Comparison of ENCODE assay signal across 31 mouse cellular contexts in genomic region chr19:60165417-60165816, GRCm38 (mm10).
DNase-seq lines count a peak whose midpoint lies in the region; ATAC-seq and TF ChIP-seq lines count a peak whose summit lies in the region.
"Had no signal": no experiment of that assay in that cellular context is flagged by ENCODE, and none has a peak within 500 bp of the region (broad histone marks: within the 10 kb centered on the region; RNA-seq: fewer than 3 reads in every experiment).

No protein-coding gene starts in this region.

- 0 out of 2 replicates have a peak overlapping the region, but pooled peaks have one; percentile 25 for H3K27ac ChIP-seq in forebrain, embryonic 10.5 days
- no peak overlapping the region for H3K27ac ChIP-seq in forebrain, embryonic 11.5 days (ENCODE audit: low read depth, low read length)
- H3K27ac ChIP-seq in spleen, adult 2 months (ENCODE audit: insufficient read depth, low read length): peak overlapping the region; percentile 33; the same call in 1 of the 2 replicates
- no peak overlapping the region for H3K27ac ChIP-seq in bone marrow macrophage, adult 2 months (ENCODE audit: insufficient read depth, low read depth, low read length)
- H3K27ac ChIP-seq: embryonic facial prominence, embryonic 10.5 days; embryonic facial prominence, embryonic 15.5 days; heart, adult 2 months; heart, embryonic 13.5 days; hindbrain, embryonic 14.5 days; layer of hippocampus, adult 2 months; liver, embryonic 12.5 days had no signal

- DNase-seq in forebrain, embryonic 10.5 days (ENCODE audit: extremely low spot score, low spot score): no peak
- DNase-seq in forebrain, embryonic 11.5 days (ENCODE audit: low spot score): no peak
- no peak for DNase-seq in spleen, adult 2 months (ENCODE audit: low read depth in 1 of 2, low spot score in 2 of 2)
- no peak for DNase-seq in spleen, postnatal 36 days (ENCODE audit: low spot score in 2 of 2)
- no peak for DNase-seq in layer of hippocampus, adult 8-10 months (ENCODE audit: low spot score in 2 of 2)
- DNase-seq in embryo, embryonic 10.5 days (ENCODE audit: low spot score): no peak
- DNase-seq: B cell, adult 2 months; cerebellum, adult 2 months; cerebellum, postnatal 14 days; heart, adult 2 months; heart, postnatal 10 days; kidney, adult 18-20 months; kidney, postnatal 36 days; left cerebral cortex, postnatal 4 days; liver, postnatal 0 days; lung, postnatal 36 days; right cerebral cortex, postnatal 25 days; spleen, adult 18-20 months; thymus, postnatal 4 days had no signal

- peaks cover 74% of the 10 kb centered on the region for H3K27me3 ChIP-seq in forebrain, embryonic 10.5 days (ENCODE audit: poor library complexity, severe bottlenecking)
- no peaks in the 10 kb centered on the region; the same call in 1 of the 2 replicates for H3K27me3 ChIP-seq in forebrain, embryonic 11.5 days (ENCODE audit: control insufficient read depth, insufficient read depth, low read length)
- no peaks in the 10 kb centered on the region for H3K27me3 ChIP-seq in spleen, adult 2 months (ENCODE audit: control insufficient read depth, insufficient read depth, low read length)
- H3K27me3 ChIP-seq: embryonic facial prominence, embryonic 15.5 days; heart, embryonic 13.5 days; liver, embryonic 12.5 days had no signal

- WGBS in forebrain, embryonic 10.5 days: 38% methylated on average over 2 of the region's 2 CpGs
- WGBS in forebrain, embryonic 11.5 days: 35% methylated on average over 2 of the region's 2 CpGs
- 31% methylated on average over 2 of the region's 2 CpGs for whole genome bisulfite sequencing in spleen, adult 2 months

- H3K9me3 ChIP-seq in forebrain, embryonic 10.5 days: no peaks in the 10 kb centered on the region
- H3K9me3 ChIP-seq in forebrain, embryonic 11.5 days (ENCODE audit: control insufficient read depth, low read length): no peaks in the 10 kb centered on the region
- H3K9me3 ChIP-seq: embryonic facial prominence, embryonic 10.5 days; embryonic facial prominence, embryonic 15.5 days; G1E; heart, embryonic 13.5 days; liver, embryonic 12.5 days had no signal

- H3K36me3 ChIP-seq in forebrain, embryonic 10.5 days (replicated peaks): no peaks in the 10 kb centered on the region
- H3K36me3 ChIP-seq in forebrain, embryonic 11.5 days (ENCODE audit: control insufficient read depth, insufficient read depth, low read length): no peaks in the 10 kb centered on the region
- no peaks in the 10 kb centered on the region for H3K36me3 ChIP-seq in spleen, adult 2 months (ENCODE audit: control insufficient read depth, insufficient read depth, low read length)
- H3K36me3 ChIP-seq: embryonic facial prominence, embryonic 10.5 days; embryonic facial prominence, embryonic 15.5 days; G1E; heart, embryonic 13.5 days; liver, embryonic 12.5 days had no signal

- no peak for TF ChIP-seq CTCF in spleen, adult 2 months (IDR thresholded peaks at IDR 0.05; ENCODE audit: extremely low read depth, insufficient read depth, insufficient read length, insufficient replicate concordance)
- no peak for TF ChIP-seq CTCF in bone marrow macrophage, adult 2 months (IDR thresholded peaks at IDR 0.05; ENCODE audit: low read depth, low read length)

- H3K4me1 ChIP-seq in forebrain, embryonic 10.5 days: peaks cover 42% of the 10 kb centered on the region
- 0 out of 2 replicates have a peak, but pooled peaks cover 2% of the 10 kb centered on the region for H3K4me1 ChIP-seq in forebrain, embryonic 11.5 days (replicated peaks; ENCODE audit: control insufficient read depth, insufficient read depth, low read length)
- H3K4me1 ChIP-seq in spleen, adult 2 months (ENCODE audit: control insufficient read depth, insufficient read depth, insufficient read length): peaks cover 10% of the 10 kb centered on the region
- peaks cover 13% of the 10 kb centered on the region for H3K4me1 ChIP-seq in bone marrow macrophage, adult 2 months (ENCODE audit: control insufficient read depth, insufficient read depth, low read length)

- TF ChIP-seq POLR2A in spleen, adult 2 months (IDR thresholded peaks at IDR 0.05; ENCODE audit: low read depth, low read length): no peak
- no peak for TF ChIP-seq POLR2A in bone marrow macrophage, adult 2 months (IDR thresholded peaks at IDR 0.05; ENCODE audit: borderline replicate concordance, low read depth, low read length)

- no peak overlapping the region for H3K4me3 ChIP-seq in forebrain, embryonic 10.5 days
- H3K4me3 ChIP-seq in forebrain, embryonic 11.5 days (ENCODE audit: low read depth, low read length): no peak overlapping the region
- no peak overlapping the region for H3K4me3 ChIP-seq in spleen, adult 2 months (ENCODE audit: extremely low read depth, insufficient read depth, insufficient read length)
- peak overlapping the region; percentile 42 for H3K4me3 ChIP-seq in bone marrow macrophage, adult 2 months (ENCODE audit: insufficient read depth, low read length)
- H3K4me3 ChIP-seq: embryonic facial prominence, embryonic 10.5 days; embryonic facial prominence, embryonic 15.5 days; heart, adult 2 months; heart, embryonic 13.5 days; layer of hippocampus, adult 2 months; liver, embryonic 12.5 days had no signal

- no peak for ATAC-seq in forebrain, embryonic 11.5 days (replicated peaks; ENCODE audit: low FRiP score)
- ATAC-seq: forebrain, embryonic 14.5 days; inflammation-experienced regulatory T-cells, adult 6 months; liver, embryonic 12.5 days; liver, postnatal 0 days; midbrain, embryonic 16.5 days had no signal

- H3K4me2 ChIP-seq in forebrain, embryonic 11.5 days (ENCODE audit: low read depth, low read length, severe bottlenecking): no peak overlapping the region
- H3K4me2 ChIP-seq: embryonic facial prominence, embryonic 15.5 days; heart, embryonic 13.5 days; hindbrain, embryonic 14.5 days; liver, embryonic 12.5 days; midbrain, embryonic 11.5 days had no signal

- H3K9ac ChIP-seq in forebrain, embryonic 11.5 days (ENCODE audit: low read length): no peak overlapping the region
- H3K9ac ChIP-seq: embryonic facial prominence, embryonic 15.5 days; heart, embryonic 13.5 days; hindbrain, embryonic 14.5 days; liver, embryonic 12.5 days; liver, postnatal 0 days had no signal

Comparison
In these comparisons a context has a peak if more than half of its experiments do, and no peak if none do; other contexts are left out.
1. H3K27ac ChIP-seq: peak in forebrain, embryonic 10.5 days (single experiment) and spleen, adult 2 months (single experiment); none in forebrain, embryonic 11.5 days (single experiment) and bone marrow macrophage, adult 2 months (single experiment).